13 mouse cellular contexts compared by ENCODE assay signal in the genomic region with DNA sequence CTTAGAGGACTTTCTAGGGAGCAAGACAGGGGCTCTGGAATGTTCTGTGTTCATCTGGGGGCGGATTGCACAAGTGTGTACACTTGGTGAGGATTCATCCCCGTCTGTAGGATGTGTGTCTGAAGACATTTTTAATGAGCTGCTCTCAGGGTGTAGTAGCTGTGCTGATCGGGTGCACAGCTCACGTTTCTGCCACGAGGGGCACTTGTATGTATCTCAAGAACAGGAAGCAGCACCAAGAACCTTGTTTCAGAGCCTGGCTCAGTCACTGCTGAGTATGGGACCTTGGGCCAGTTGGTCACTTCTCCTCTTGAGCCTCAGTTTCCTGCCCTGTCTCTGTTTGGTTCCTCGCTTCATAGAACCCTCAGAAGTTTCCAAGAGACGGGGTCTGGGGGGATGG. TPM values are rescaled to one million over a fixed set of nuclear protein-coding genes. Genes with fewer than 3 reads are reported as not detected.
DNase-seq lines count a peak whose midpoint lies in the region; ATAC-seq and TF ChIP-seq lines count a peak whose summit lies in the region.
"Had no signal": no experiment of that assay in that cellular context is flagged by ENCODE, and none has a peak within 500 bp of the region (broad histone marks: within the 10 kb centered on the region; RNA-seq: fewer than 3 reads in every experiment).

No protein-coding gene starts in this region.

- WGBS in liver, embryonic 16.5 days (ENCODE audit: insufficient replicate concordance): 27% methylated on average over 7 of the region's 7 CpGs
- 40% methylated on average over 7 of the region's 7 CpGs for WGBS in liver, embryonic 12.5 days (ENCODE audit: insufficient replicate concordance)
- 80% methylated on average over 7 of the region's 7 CpGs for WGBS in midbrain, embryonic 10.5 days

- H3K27ac ChIP-seq in liver, embryonic 16.5 days (ENCODE audit: low read length): peak overlapping the region; percentile 35; the same call in 1 of the 2 replicates
- H3K27ac ChIP-seq in liver, embryonic 12.5 days: no peak overlapping the region
- H3K27ac ChIP-seq in MEL (ENCODE audit: control insufficient read depth, low read depth, low read length): no peak overlapping the region
- no peak overlapping the region for H3K27ac ChIP-seq in layer of hippocampus, adult 2 months
- H3K27ac ChIP-seq in midbrain, embryonic 10.5 days (replicated peaks): no peak overlapping the region
- H3K27ac ChIP-seq: embryonic facial prominence, embryonic 12.5 days; forebrain, embryonic 10.5 days; heart, adult 2 months had no signal

- TF ChIP-seq EP300 in MEL (IDR thresholded peaks at IDR 0.05; ENCODE audit: low read depth in 1 of 2, low read length in 2 of 2): no peak

- TF ChIP-seq RAD21 in MEL (IDR thresholded peaks at IDR 0.05; ENCODE audit: low read depth, low read length): no peak

- H3K36me3 ChIP-seq in liver, embryonic 16.5 days (ENCODE audit: control insufficient read depth, insufficient read depth): no peaks in the 10 kb centered on the region
- no peaks in the 10 kb centered on the region for H3K36me3 ChIP-seq in liver, embryonic 12.5 days
- H3K36me3 ChIP-seq in MEL (ENCODE audit: control insufficient read depth in 1 of 2, insufficient read depth in 2 of 2, low read length in 2 of 2) (peaks cover 0 to 3% of the 10 kb centered on the region in 2 experiments; a peak in 2 of 4 replicates), myocyte (ENCODE audit: control insufficient read depth, insufficient read depth) (no peaks in the 10 kb centered on the region)
- no peaks in the 10 kb centered on the region for H3K36me3 ChIP-seq in midbrain, embryonic 10.5 days
- H3K36me3 ChIP-seq: embryonic facial prominence, embryonic 12.5 days; forebrain, embryonic 10.5 days had no signal

- H3ac ChIP-seq in myocyte (ENCODE audit: control insufficient read depth, insufficient read length): no peak overlapping the region

- no peak overlapping the region for H3K4me3 ChIP-seq in liver, embryonic 16.5 days (ENCODE audit: low read depth, low read length)
- no peak overlapping the region for H3K4me3 ChIP-seq in liver, embryonic 12.5 days
- H3K4me3 ChIP-seq in MEL (ENCODE audit: control insufficient read depth in 1 of 2, insufficient read depth in 1 of 2, low read depth in 2 of 2, low read length in 2 of 2) (no peak overlapping the region), myocyte (no peak overlapping the region)
- no peak overlapping the region for H3K4me3 ChIP-seq in layer of hippocampus, adult 2 months
- no peak overlapping the region for H3K4me3 ChIP-seq in midbrain, embryonic 10.5 days
- H3K4me3 ChIP-seq: embryonic facial prominence, embryonic 12.5 days; forebrain, embryonic 10.5 days; heart, adult 2 months had no signal

- H3K4me1 ChIP-seq in liver, embryonic 16.5 days (ENCODE audit: control insufficient read depth, low read depth, low read length): peaks cover 26% of the 10 kb centered on the region
- peaks cover 23% of the 10 kb centered on the region for H3K4me1 ChIP-seq in liver, embryonic 12.5 days
- H3K4me1 ChIP-seq in MEL (ENCODE audit: control insufficient read depth in 1 of 2, insufficient read depth in 2 of 2, low read length in 2 of 2): peaks cover 2 to 20% of the 10 kb centered on the region in 2 experiments; a peak in 3 of 4 replicates
- H3K4me1 ChIP-seq in midbrain, embryonic 10.5 days: peaks cover 11% of the 10 kb centered on the region

- no peak for ATAC-seq in liver, embryonic 16.5 days (ENCODE audit: low read depth)
- no peak for ATAC-seq in liver, embryonic 12.5 days
- ATAC-seq in granulocyte monocyte progenitor cell, adult 5-6 weeks (replicated peaks; ENCODE audit: poor library complexity, severe bottlenecking): peak; percentile 58

- peak in 1 of 3 experiments; percentile 4; a peak in 1 of 6 replicates for TF ChIP-seq CTCF in MEL (IDR thresholded peaks at IDR 0.05 in 2 of 3, conservative IDR thresholded peaks at IDR 0.05 in 1 of 3; ENCODE audit: control insufficient read depth in 1 of 3, insufficient read depth in 1 of 3, low read depth in 2 of 3, low read length in 3 of 3, poor library complexity in 1 of 3, severe bottlenecking in 1 of 3)
- no peak for TF ChIP-seq CTCF in layer of hippocampus, adult 2 months (conservative IDR thresholded peaks at IDR 0.05)

- TF ChIP-seq POLR2A in MEL (IDR thresholded peaks at IDR 0.05; ENCODE audit: control insufficient read depth in 1 of 2, insufficient read depth in 1 of 2, low read depth in 1 of 2, low read length in 2 of 2, poor library complexity in 1 of 2): no peak
- TF ChIP-seq POLR2A in myocyte (IDR thresholded peaks at IDR 0.05; ENCODE audit: insufficient read length, low read depth): no peak

- no peak overlapping the region for H3K9ac ChIP-seq in liver, embryonic 16.5 days (ENCODE audit: low read depth, low read length)
- no peak overlapping the region for H3K9ac ChIP-seq in liver, embryonic 12.5 days
- no peak overlapping the region for H3K9ac ChIP-seq in MEL (ENCODE audit: control insufficient read depth, low read depth, low read length, poor library complexity, severe bottlenecking)
- H3K9ac ChIP-seq: embryonic facial prominence, embryonic 12.5 days had no signal

- peak; percentile 39 for DNase-seq in MEL (ENCODE audit: low read depth, low spot score)
- no peak for DNase-seq in layer of hippocampus, adult 2 months (ENCODE audit: low spot score in 2 of 2)
- DNase-seq in midbrain, embryonic 10.5 days (ENCODE audit: low spot score): no peak
- DNase-seq: adrenal gland, postnatal 10 days; cerebellum, postnatal 36 days; heart, adult 2 months; kidney, adult 9 months had no signal

- H3K4me2 ChIP-seq in liver, embryonic 16.5 days (ENCODE audit: low read depth, low read length): no peak overlapping the region
- no peak overlapping the region for H3K4me2 ChIP-seq in liver, embryonic 12.5 days
- no peak overlapping the region for H3K4me2 ChIP-seq in myocyte (ENCODE audit: low read depth)
- H3K4me2 ChIP-seq: embryonic facial prominence, embryonic 12.5 days had no signal

- no peaks in the 10 kb centered on the region for H3K27me3 ChIP-seq in liver, embryonic 16.5 days (ENCODE audit: control insufficient read depth, insufficient read depth, low read depth, low read length)
- H3K27me3 ChIP-seq in liver, embryonic 12.5 days (replicated peaks): no peaks in the 10 kb centered on the region
- H3K27me3 ChIP-seq in MEL (ENCODE audit: control insufficient read depth in 1 of 2, insufficient read depth in 2 of 2, low read length in 2 of 2) (peaks cover 0 to under 1% of the 10 kb centered on the region in 2 experiments; a peak in 2 of 4 replicates), myocyte (ENCODE audit: control insufficient read depth, insufficient read depth, insufficient read length) (no peaks in the 10 kb centered on the region)
- H3K27me3 ChIP-seq in midbrain, embryonic 10.5 days (ENCODE audit: low read depth, poor library complexity, severe bottlenecking): peaks cover 38% of the 10 kb centered on the region
- H3K27me3 ChIP-seq: embryonic facial prominence, embryonic 12.5 days had no signal

- H3K79me2 ChIP-seq in MEL (ENCODE audit: control insufficient read depth, insufficient read depth, low read length, poor library complexity) (no peaks in the 10 kb centered on the region), myocyte (ENCODE audit: control insufficient read depth, insufficient read depth) (no peaks in the 10 kb centered on the region)

- no peaks in the 10 kb centered on the region; the same call in 1 of the 2 replicates for H3K9me3 ChIP-seq in liver, embryonic 16.5 days (replicated peaks; ENCODE audit: control insufficient read depth, low read length)
- H3K9me3 ChIP-seq in liver, embryonic 12.5 days (replicated peaks): no peaks in the 10 kb centered on the region
- H3K9me3 ChIP-seq in MEL (replicated peaks; ENCODE audit: insufficient read depth, low read length): no peaks in the 10 kb centered on the region
- peaks cover 4% of the 10 kb centered on the region; the same call in 1 of the 2 replicates for H3K9me3 ChIP-seq in midbrain, embryonic 10.5 days (replicated peaks)
- H3K9me3 ChIP-seq: embryonic facial prominence, embryonic 12.5 days had no signal

TF ChIP-seq in MEL, 35 proteins besides CTCF, POLR2A, EP300 and RAD21:
- TF ChIP-seq KAT2A (conservative IDR thresholded peaks at IDR 0.05; ENCODE audit: low read depth, low read length) (no peak), ZKSCAN1 (IDR thresholded peaks at IDR 0.05; ENCODE audit: low read depth, low read length) (no peak), TAL1 (IDR thresholded peaks at IDR 0.05; ENCODE audit: low read length) (no peak), TBP (IDR thresholded peaks at IDR 0.05; ENCODE audit: low read depth, low read length) (no peak), MEF2A (IDR thresholded peaks at IDR 0.05; ENCODE audit: extremely low read depth, insufficient replicate concordance, low read depth, low read length, poor library complexity, severe bottlenecking) (no peak), NELFE (IDR thresholded peaks at IDR 0.05; ENCODE audit: low read depth, low read length) (no peak)

TF ChIP-seq in myocyte, 11 proteins besides CTCF, POLR2A, EP300 and RAD21:
- no peak for TF ChIP-seq MYOD1 (IDR thresholded peaks at IDR 0.05; ENCODE audit: control insufficient read depth in 1 of 3, insufficient read length in 2 of 3, low read depth in 2 of 3)
- TF ChIP-seq CEBPB (IDR thresholded peaks at IDR 0.05; ENCODE audit: insufficient read depth, poor library complexity, severe bottlenecking): peak; percentile 41; the same call in 1 of the 2 replicates
TF ChIP-seq in myocyte: peak in this region for 1.

RNA-seq across cellular contexts. Expression of a gene that starts 45.4 kb away (rescaled TPM):
- 22.0 and 22.4 TPM in 2 replicates for polyA plus RNA-seq in liver, embryonic 16.5 days (2015; fragmentation: Nextera tagmentation; extraction: Ambion mirVana)
- 38.4 and 39.2 TPM in 2 replicates for polyA plus RNA-seq in liver, embryonic 12.5 days (2016; fragmentation: Nextera tagmentation; extraction: Ambion mirVana)
- total RNA-seq in MEL (2012; rRNA removed): 55.3 and 55.9 TPM in 2 replicates
- 10 to 100 TPM in 1 of 2 experiments, not detected in 1; 62.9 TPM for polyA plus RNA-seq in MEL (2012; ENCODE audit: insufficient read depth in 1 of 2, insufficient read length in 2 of 2, low read depth in 1 of 2, low replicate concordance in 2 of 2, missing spikeins in 1 of 2)
- total RNA-seq in granulocyte monocyte progenitor cell, adult 5-6 weeks (2014; fragmentation: Nextera tagmentation): 20.9 and 31.6 TPM in 2 replicates
- 28.7 and 37.3 TPM in 2 replicates for total RNA-seq in granulocyte monocyte progenitor cell, adult 5-6 weeks (2017)
- polyA plus RNA-seq in myocyte (2012; fragmentation: generic; extraction: Trizol): 45.0 TPM
- 10 to 100 TPM; 56.3 to 64.4 TPM for total RNA-seq in layer of hippocampus, adult 2 months (2021)
- 79.2 and 79.8 TPM in 2 replicates for polyA plus RNA-seq in midbrain, embryonic 10.5 days (2016; fragmentation: Nextera tagmentation; extraction: Ambion mirVana)
